Mouse (Mus musculus): ENCODE measurements at regions not wholly inside any gene's neighbourhood (a gene's known extent, or its start where the extent isn't known, plus 50 kb on each side); places are given as distances from the start of the nearest gene placed in this dataset.

GRCm38 (mm10) chr4:87402173-87402556 lies 171.9 kb upstream of the Slc24a2 start:
- no peak for TF ChIP-seq POLR2A (IDR thresholded peaks at IDR 0.05; ENCODE audit: low read depth, low read length)
- TF ChIP-seq CTCF (IDR thresholded peaks at IDR 0.05; ENCODE audit: borderline replicate concordance, insufficient read depth, low read length): no peak

All from embryonic fibroblast, embryonic 13.5 days (primary cell).